Mouse (Mus musculus) heart, postnatal 0 days (tissue): ENCODE measurements around the gene Neu4.

Source experiments
- CTCF ChIP-seq: IDR thresholded peaks from 2 replicates; pipeline ENCODE4 v1.5.1; 2016; ENCODE audit warnings: antibody characterized with exemption, control low read depth, low read depth
- EP300 ChIP-seq: IDR thresholded peaks from 2 replicates; pipeline ENCODE4 v1.6.1; 2016; ENCODE audit warnings: antibody characterized with exemption, low read depth

GRCm38 (mm10) chr1:94051104-94051503 is 30.9 kb downstream of the Neu4 start:
- TF ChIP-seq EP300, result no peak
- TF ChIP-seq CTCF, result no peak
